Mouse (Mus musculus) stomach, embryonic 15.5 days (tissue): ENCODE results near the gene Entpd6. TPM values are rescaled to one million over a fixed set of nuclear protein-coding genes. Genes with fewer than 3 reads are reported as not detected.

Source experiments
- ATAC-seq: fragments of 200-750 bp; cut with Nextera tagmentation; 2 replicates; pipeline ENCODE4 v1.8.0; 2017; ENCODE audit warnings: low read depth, moderate number of reproducible peaks, moderate TSS enrichment; ENCODE audit not compliant: insufficient read depth, low FRiP score
- H3K27ac ChIP-seq: fragments of 300-500 bp; sonication (generic); 2 replicates; pipeline ENCODE4 v1.5.1; 2015; ENCODE audit warnings: mild to moderate bottlenecking, inconsistent platforms
- H3K27me3 ChIP-seq: fragments of 300-500 bp; sonication (generic); replicated peaks from 2 replicates; pipeline ENCODE4 v1.6.1; 2015; ENCODE audit warnings: inconsistent platforms
- H3K36me3 ChIP-seq: fragments of 300-500 bp; sonication (generic); 2 replicates; pipeline ENCODE4 v1.6.1; 2015; ENCODE audit warnings: inconsistent platforms
- H3K4me1 ChIP-seq: fragments of 300-500 bp; sonication (generic); 2 replicates; pipeline ENCODE4 v1.6.1; 2015; ENCODE audit warnings: inconsistent platforms
- H3K4me2 ChIP-seq: fragments of 300-500 bp; sonication (generic); 2 replicates; pipeline ENCODE4 v1.6.1; 2015; ENCODE audit warnings: mild to moderate bottlenecking, inconsistent platforms
- H3K4me3 ChIP-seq: fragments of 300-500 bp; sonication (generic); replicated peaks from 2 replicates; pipeline ENCODE4 v1.5.1; 2015; ENCODE audit warnings: inconsistent platforms
- H3K9ac ChIP-seq: fragments of 300-500 bp; sonication (generic); 2 replicates; pipeline ENCODE4 v1.6.1; 2015; ENCODE audit warnings: inconsistent platforms
- H3K9me3 ChIP-seq: fragments of 300-500 bp; sonication (generic); 2 replicates; pipeline ENCODE4 v1.6.1; 2016; ENCODE audit warnings: inconsistent platforms
- WGBS: fragments of 180-500 bp; shearing (Covaris S2); methylation state at CpG from one replicate; pipeline ENCODE4 v1.1.7; 2015; 5-methylcytosine and 5-hydroxymethylcytosine counted together
- polyA plus RNA-seq: library from polyadenylated mRNA; unstranded; fragments of >200 nt; fragmentation: Nextera tagmentation; extraction: Ambion mirVana; gene quantifications from 2 replicates; pipeline ENCODE4 v1.2.1, GENCODE M21; 2015

Gene Entpd6
- polyA plus RNA-seq, 1 experiment from 2014 or later = 27.3 TPM

GRCm38 (mm10) chr2:150765619-150766018, 16.8 kb downstream of the Entpd6 start:
- WGBS = 62% methylated on average over 2 of the region's 2 CpGs
- no peak for ATAC-seq
- Histone ChIP-seq H3K36me3 (peaks cover 17% of the 10 kb centered on the region), H3K4me1 (peaks cover 11% of the 10 kb centered on the region), H3K9me3 (no peaks in the 10 kb centered on the region), H3K4me2 (no peak overlapping the region), H3K27me3 (no peaks in the 10 kb centered on the region), H3K4me3 (no peak overlapping the region), H3K27ac (no peak overlapping the region), H3K9ac (no peak overlapping the region)

- 76% methylated on average over 4 of the region's 4 CpGs for WGBS
- no peak for ATAC-seq
- Histone ChIP-seq H3K27ac (no peak overlapping the region), H3K9me3 (no peaks in the 10 kb centered on the region), H3K36me3 (peaks cover 13% of the 10 kb centered on the region), H3K27me3 (no peaks in the 10 kb centered on the region), H3K4me2 (no peak overlapping the region), H3K4me3 (no peak overlapping the region), H3K4me1 (peaks cover 18% of the 10 kb centered on the region), H3K9ac (no peak overlapping the region)
Observed at GRCm38 (mm10) chr2:150766083-150766862, 17.4 kb downstream of the Entpd6 start.

GRCm38 (mm10) chr2:150768678-150769077, 19.8 kb downstream of the Entpd6 start:
- Histone ChIP-seq H3K4me2 (no peak overlapping the region), H3K27me3 (no peaks in the 10 kb centered on the region), H3K27ac (peak overlapping the region; percentile 40; the same call in 1 of the 2 replicates), H3K4me3 (no peak overlapping the region), H3K9me3 (no peaks in the 10 kb centered on the region), H3K4me1 (peaks cover 27% of the 10 kb centered on the region), H3K36me3 (peaks cover 5% of the 10 kb centered on the region; the same call in 1 of the 2 replicates), H3K9ac (no peak overlapping the region)
- WGBS = 78% methylated on average over 1 of the region's 1 CpGs
- no peak for ATAC-seq

GRCm38 (mm10) chr2:150770747-150771146, 21.9 kb downstream of the Entpd6 start:
- H3K36me3 ChIP-seq = peaks cover 5% of the 10 kb centered on the region; the same call in 1 of the 2 replicates
- no peak overlapping the region for H3K9ac ChIP-seq
- peaks cover 31% of the 10 kb centered on the region for H3K4me1 ChIP-seq
- 37% methylated on average over 1 of the region's 1 CpGs for WGBS
- no peaks in the 10 kb centered on the region for H3K9me3 ChIP-seq
- peak overlapping the region; percentile 83 for H3K27ac ChIP-seq
- H3K4me3 ChIP-seq = no peak overlapping the region
- H3K27me3 ChIP-seq = no peaks in the 10 kb centered on the region
- peak; percentile 86 for ATAC-seq
- H3K4me2 ChIP-seq = no peak overlapping the region

GRCm38 (mm10) chr2:150771169-150771568, 22.3 kb downstream of the Entpd6 start:
- Histone ChIP-seq H3K4me1 (peaks cover 31% of the 10 kb centered on the region), H3K27me3 (no peaks in the 10 kb centered on the region), H3K9ac (no peak overlapping the region), H3K9me3 (no peaks in the 10 kb centered on the region), H3K4me2 (no peak overlapping the region), H3K36me3 (peaks cover 5% of the 10 kb centered on the region; the same call in 1 of the 2 replicates), H3K4me3 (no peak overlapping the region), H3K27ac (peak overlapping the region; percentile 83)
- no peak for ATAC-seq
- 65% methylated on average over 6 of the region's 6 CpGs for WGBS

- WGBS = 82% methylated on average over 8 of the region's 8 CpGs
- Histone ChIP-seq H3K9me3 (no peaks in the 10 kb centered on the region), H3K4me2 (no peak overlapping the region), H3K36me3 (peaks cover 5% of the 10 kb centered on the region; the same call in 1 of the 2 replicates), H3K4me1 (peaks cover 31% of the 10 kb centered on the region), H3K9ac (no peak overlapping the region), H3K27ac (no peak overlapping the region; the same call in 1 of the 2 replicates), H3K27me3 (no peaks in the 10 kb centered on the region), H3K4me3 (no peak overlapping the region)
- no peak for ATAC-seq
Observed at GRCm38 (mm10) chr2:150771996-150772395, 23.2 kb downstream of the Entpd6 start.

- Histone ChIP-seq H3K4me2 (no peak overlapping the region), H3K9me3 (no peaks in the 10 kb centered on the region), H3K4me3 (no peak overlapping the region), H3K27ac (no peak overlapping the region; the same call in 1 of the 2 replicates), H3K4me1 (peaks cover 31% of the 10 kb centered on the region), H3K9ac (no peak overlapping the region), H3K27me3 (no peaks in the 10 kb centered on the region), H3K36me3 (peaks cover 5% of the 10 kb centered on the region; the same call in 1 of the 2 replicates)
- WGBS = 70% methylated on average over 10 of the region's 10 CpGs
- ATAC-seq = no peak
Observed at GRCm38 (mm10) chr2:150772466-150773119, 23.8 kb downstream of the Entpd6 start.

GRCm38 (mm10) chr2:150782801-150783200, 34.0 kb downstream of the Entpd6 start:
- WGBS = 65% methylated on average over 2 of the region's 2 CpGs
- no peak for ATAC-seq
- Histone ChIP-seq H3K4me2 (no peak overlapping the region), H3K4me1 (peaks cover 12% of the 10 kb centered on the region; the same call in 1 of the 2 replicates), H3K36me3 (no peaks in the 10 kb centered on the region), H3K27ac (no peak overlapping the region), H3K9ac (no peak overlapping the region), H3K27me3 (no peaks in the 10 kb centered on the region), H3K9me3 (no peaks in the 10 kb centered on the region), H3K4me3 (no peak overlapping the region)

- Histone ChIP-seq H3K9me3 (no peaks in the 10 kb centered on the region), H3K27me3 (no peaks in the 10 kb centered on the region), H3K36me3 (no peaks in the 10 kb centered on the region), H3K4me1 (peaks cover 23% of the 10 kb centered on the region), H3K9ac (peak within 1 kb of the TSS; percentile 66), H3K4me2 (peak within 1 kb of the TSS; percentile 80), H3K4me3 (peak within 1 kb of the TSS; percentile 87), H3K27ac (peak within 1 kb of the TSS; percentile 87)
- WGBS = under 1% methylated on average over 58 of the region's 58 CpGs
- ATAC-seq = peak; percentile 96
Observed at GRCm38 (mm10) chr2:150786251-150787180, 37.7 kb downstream of the Entpd6 start, which contains the start of gene Pygb. Pygb (plus strand) TSS chr2:150786735.

GRCm38 (mm10) chr2:150787234-150787771, 38.5 kb downstream of the Entpd6 start:
- peak overlapping the region; percentile 80 for H3K4me2 ChIP-seq
- H3K27ac ChIP-seq = peak overlapping the region; percentile 59
- peaks cover 23% of the 10 kb centered on the region for H3K4me1 ChIP-seq
- H3K4me3 ChIP-seq = peak overlapping the region; percentile 87
- no peaks in the 10 kb centered on the region for H3K9me3 ChIP-seq
- H3K9ac ChIP-seq = peak overlapping the region; percentile 66
- WGBS = under 1% methylated on average over 23 of the region's 23 CpGs
- H3K36me3 ChIP-seq = no peaks in the 10 kb centered on the region
- ATAC-seq = peak; percentile 12; the same call in 1 of the 2 replicates
- H3K27me3 ChIP-seq = no peaks in the 10 kb centered on the region
